Mouse (Mus musculus) hematopoietic multipotent progenitor cell, adult 10-12 weeks (in vitro differentiated cells): ENCODE data around the gene Gpr82. TPM values are rescaled to one million over a fixed set of nuclear protein-coding genes. Genes with fewer than 3 reads are reported as not detected.

Experiments used
- polyA plus RNA-seq: library from polyadenylated mRNA; stranded (reverse); fragments of >175 nt; gene quantifications from 2 replicates; pipeline ENCODE4 v1.2.3, GENCODE M21; 2012; ENCODE audit warnings: low replicate concordance

Gene Gpr82
- 0.09 TPM in 1 of 2 replicates, not detected in the other for polyA plus RNA-seq

GRCm38 (mm10) chrX:13661063-13661462 lies at the start of gene Gpr82:
Gene Gpr82 (plus strand): TSS chrX:13661363.

GRCm38 (mm10) chrX:13631599-13632283 lies 29.4 kb upstream of the Gpr82 start, which contains the start of gene Gpr34:
Gene Gpr34 (plus strand): TSS chrX:13632089.

Other genes with a start within 250 kb of the Gpr82 start
- 0.37 and 1.8 TPM in 2 replicates for gene Nyx, start 195.3 kb upstream of the Gpr82 start, polyA plus RNA-seq
- gene Gpr34, start 29.3 kb upstream of the Gpr82 start, polyA plus RNA-seq: 0.18 and 0.88 TPM in 2 replicates
- gene Cask, start 190.0 kb downstream of the Gpr82 start, polyA plus RNA-seq: 0.53 and 3.3 TPM in 2 replicates